Mouse (Mus musculus): Measurements from ENCODE around the gene Asna1. TPM values are rescaled to one million over a fixed set of nuclear protein-coding genes. Genes with fewer than 3 reads are reported as not detected.

Gene Asna1
- 100 to 1,000 TPM; 150 to 247 TPM for polyA plus RNA-seq (2012; fragmentation: generic; extraction: Trizol)

GRCm38 (mm10) chr8:85025098-85025932 lies at the start of gene Asna1:
Gene Asna1, minus strand, starts transcription at chr8:85025281.

GRCm38 (mm10) chr8:85071514-85072281 lies 46.6 kb upstream of the Asna1 start, which contains the start of gene Dhps:
Gene Dhps, plus strand, starts transcription at chr8:85071757.

GRCm38 (mm10) chr8:85067982-85068381 lies 42.9 kb upstream of the Asna1 start, which contains the start of gene Gm5741:
Gene Gm5741, minus strand, starts transcription at chr8:85067982.

GRCm38 (mm10) chr8:85059879-85060616 lies 35.0 kb upstream of the Asna1 start, which contains the start of gene Fbxw9:
Gene Fbxw9, plus strand, starts transcription at chr8:85060055.

GRCm38 (mm10) chr8:85036718-85037365 lies 11.8 kb upstream of the Asna1 start, which contains the start of gene Tnpo2:
Gene Tnpo2, plus strand, starts transcription at chr8:85036915.

GRCm38 (mm10) chr8:85026670-85027515 lies 1.8 kb upstream of the Asna1 start, which contains the start of gene Trir:
Gene Trir, plus strand, starts transcription at chr8:85026823.

GRCm38 (mm10) chr8:85014431-85014830 lies 10.7 kb downstream of the Asna1 start, which contains the start of gene Best2:
Gene Best2, minus strand, starts transcription at chr8:85014531.

GRCm38 (mm10) chr8:84990349-84990748 lies 34.7 kb downstream of the Asna1 start, which contains the start of gene Hook2:
Gene Hook2, plus strand, starts transcription at chr8:84990603.

GRCm38 (mm10) chr8:84978248-84978940 lies 46.7 kb downstream of the Asna1 start, which contains the start of gene Junb:
Gene Junb, minus strand, starts transcription at chr8:84978718.

GRCm38 (mm10) chr8:84969241-84970134 lies 55.6 kb downstream of the Asna1 start, which contains the start of the genes Gm49661, Prdx2 and Rnaseh2a:
Gene Gm49661, minus strand, starts transcription at chr8:84969433.
Gene Prdx2, plus strand, starts transcription at chr8:84969587.
Gene Rnaseh2a, minus strand, starts transcription at chr8:84969767.

Other genes starting within 250 kb of the Asna1 start
- gene Nfix, start 224.9 kb downstream of the Asna1 start, polyA plus RNA-seq (2012; fragmentation: generic; extraction: Trizol) = 100 to 1,000 TPM in 1 of 2 experiments, 10 to 100 TPM in 1; 92.3 to 315 TPM
- gene Dand5, start 202.5 kb downstream of the Asna1 start, polyA plus RNA-seq (2012; fragmentation: generic; extraction: Trizol) = 10 to 100 TPM in 1 of 2 experiments, 1 to 10 TPM in 1; 2.8 to 12.6 TPM
- 10 to 100 TPM; 31.0 to 75.6 TPM for gene Gadd45gip1, start 193.8 kb downstream of the Asna1 start, polyA plus RNA-seq (2012; fragmentation: generic; extraction: Trizol)
- 10 to 100 TPM; 61.5 to 69.9 TPM for gene Rad23a, start 184.6 kb downstream of the Asna1 start, polyA plus RNA-seq (2012; fragmentation: generic; extraction: Trizol)
- 100 to 1,000 TPM; 585 to 801 TPM for gene Calr, start 178.3 kb downstream of the Asna1 start, polyA plus RNA-seq (2012; fragmentation: generic; extraction: Trizol)
- 100 to 1,000 TPM in 1 of 2 experiments, 10 to 100 TPM in 1; 76.6 to 106 TPM for gene Farsa, start 168.3 kb downstream of the Asna1 start, polyA plus RNA-seq (2012; fragmentation: generic; extraction: Trizol)
- 1 to 10 TPM in 1 of 2 experiments, under 1 TPM in 1; 0.08 to 3.1 TPM for gene Syce2, start 153.2 kb downstream of the Asna1 start, polyA plus RNA-seq (2012; fragmentation: generic; extraction: Trizol)
- gene Gcdh, start 131.4 kb downstream of the Asna1 start, polyA plus RNA-seq (2012; fragmentation: generic; extraction: Trizol) = 10 to 100 TPM in 1 of 2 experiments, 1 to 10 TPM in 1; 4.6 to 16.7 TPM
- under 1 TPM; 0.08 to 0.27 TPM for gene Klf1, start 123.4 kb downstream of the Asna1 start, polyA plus RNA-seq (2012; fragmentation: generic; extraction: Trizol)
- gene Dnase2a, start 116.7 kb downstream of the Asna1 start, polyA plus RNA-seq (2012; fragmentation: generic; extraction: Trizol) = 10 to 100 TPM; 11.5 to 17.3 TPM
- under 1 TPM in 1 of 2 experiments, not detected in 1; 0.06 TPM for gene Mast1, start 87.9 kb downstream of the Asna1 start, polyA plus RNA-seq (2012; fragmentation: generic; extraction: Trizol)
- under 1 TPM in 1 of 2 experiments, not detected in 1; 0.05 TPM for gene Rtbdn, start 78.3 kb downstream of the Asna1 start, polyA plus RNA-seq (2012; fragmentation: generic; extraction: Trizol)
- not detected for gene Gm49661, start 55.8 kb downstream of the Asna1 start, polyA plus RNA-seq (2012; fragmentation: generic; extraction: Trizol)
- gene Prdx2, start 55.7 kb downstream of the Asna1 start, polyA plus RNA-seq (2012; fragmentation: generic; extraction: Trizol) = 100 to 1,000 TPM; 723 to 905 TPM
- gene Rnaseh2a, start 55.5 kb downstream of the Asna1 start, polyA plus RNA-seq (2012; fragmentation: generic; extraction: Trizol) = 100 to 1,000 TPM in 1 of 2 experiments, 10 to 100 TPM in 1; 85.1 to 248 TPM
- gene Junb, start 46.6 kb downstream of the Asna1 start, polyA plus RNA-seq (2012; fragmentation: generic; extraction: Trizol) = 10 to 100 TPM; 27.0 to 43.6 TPM
- 1 to 10 TPM; 2.4 to 5.2 TPM for gene Hook2, start 34.7 kb downstream of the Asna1 start, polyA plus RNA-seq (2012; fragmentation: generic; extraction: Trizol)
- under 1 TPM in 1 of 2 experiments, not detected in 1; 0.17 TPM for gene Best2, start 10.8 kb downstream of the Asna1 start, polyA plus RNA-seq (2012; fragmentation: generic; extraction: Trizol)
- gene Trir, start 1.5 kb upstream of the Asna1 start, polyA plus RNA-seq (2012; fragmentation: generic; extraction: Trizol) = 100 to 1,000 TPM; 205 to 250 TPM
- gene Tnpo2, start 11.6 kb upstream of the Asna1 start, polyA plus RNA-seq (2012; fragmentation: generic; extraction: Trizol) = 10 to 100 TPM in 1 of 2 experiments, 1 to 10 TPM in 1; 8.0 to 41.1 TPM
- gene Fbxw9, start 34.8 kb upstream of the Asna1 start, polyA plus RNA-seq (2012; fragmentation: generic; extraction: Trizol) = 10 to 100 TPM; 11.0 to 31.1 TPM
- under 1 TPM in 1 of 2 experiments, not detected in 1; 0.48 TPM for gene Gm5741, start 42.7 kb upstream of the Asna1 start, polyA plus RNA-seq (2012; fragmentation: generic; extraction: Trizol)
- 100 to 1,000 TPM in 1 of 2 experiments, 10 to 100 TPM in 1; 51.7 to 147 TPM for gene Dhps, start 46.5 kb upstream of the Asna1 start, polyA plus RNA-seq (2012; fragmentation: generic; extraction: Trizol)
- 100 to 1,000 TPM; 149 to 151 TPM for gene Wdr83os, start 55.5 kb upstream of the Asna1 start, polyA plus RNA-seq (2012; fragmentation: generic; extraction: Trizol)
- 10 to 100 TPM; 14.8 to 25.8 TPM for gene Wdr83, start 56.0 kb upstream of the Asna1 start, polyA plus RNA-seq (2012; fragmentation: generic; extraction: Trizol)
- 10 to 100 TPM in 1 of 2 experiments, 1 to 10 TPM in 1; 6.8 to 20.5 TPM for gene Man2b1, start 58.0 kb upstream of the Asna1 start, polyA plus RNA-seq (2012; fragmentation: generic; extraction: Trizol)
- gene Zfp791, start 97.8 kb upstream of the Asna1 start, polyA plus RNA-seq (2012; fragmentation: generic; extraction: Trizol) = under 1 TPM in 1 of 2 experiments, not detected in 1; 0.05 TPM
- gene Cks1brt, start 126.6 kb upstream of the Asna1 start, polyA plus RNA-seq (2012; fragmentation: generic; extraction: Trizol) = not detected
- not detected for gene Olfr371, start 200.7 kb upstream of the Asna1 start, polyA plus RNA-seq (2012; fragmentation: generic; extraction: Trizol)

Data from C3H10T1/2 (cell line).